Mouse (Mus musculus) right cerebral cortex, adult 2 months (tissue): ENCODE results near the gene Polr1e.
"Not testable (repeated sequence)": the region's sequence is repeated elsewhere in the genome, so short reads cannot be mapped to it uniquely, and the experiment has no call there.

Source experiments
- DNase-seq, 2 experiments: peaks; one replicate each; pipeline ENCODE4 v3.0.0; 2021 to 2022; ENCODE audit warnings: low spot score in 2 of 2

Polr1e gene

DNA sequence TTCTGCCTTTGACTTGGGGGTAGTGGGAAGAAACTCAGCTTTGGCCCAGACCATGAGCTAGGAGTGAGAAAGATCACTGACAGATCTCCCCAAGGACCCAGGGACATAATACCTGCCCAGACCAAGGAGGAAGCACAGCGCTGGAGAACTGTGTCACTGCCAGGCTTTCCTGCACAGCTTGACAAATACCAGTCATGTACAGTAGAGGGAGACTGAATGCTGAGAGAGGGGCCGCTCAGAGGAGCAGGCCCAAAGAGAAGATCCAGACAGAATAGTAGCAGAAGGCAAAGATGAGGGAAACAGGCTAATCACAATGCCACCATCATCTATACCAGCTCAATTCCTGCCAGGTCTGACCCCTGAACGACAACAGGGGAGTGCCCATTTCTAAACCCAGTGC, 36.5 kb downstream of the Polr1e start:
- peak in 1 of 2 experiments; percentile 15 for DNase-seq

DNA sequence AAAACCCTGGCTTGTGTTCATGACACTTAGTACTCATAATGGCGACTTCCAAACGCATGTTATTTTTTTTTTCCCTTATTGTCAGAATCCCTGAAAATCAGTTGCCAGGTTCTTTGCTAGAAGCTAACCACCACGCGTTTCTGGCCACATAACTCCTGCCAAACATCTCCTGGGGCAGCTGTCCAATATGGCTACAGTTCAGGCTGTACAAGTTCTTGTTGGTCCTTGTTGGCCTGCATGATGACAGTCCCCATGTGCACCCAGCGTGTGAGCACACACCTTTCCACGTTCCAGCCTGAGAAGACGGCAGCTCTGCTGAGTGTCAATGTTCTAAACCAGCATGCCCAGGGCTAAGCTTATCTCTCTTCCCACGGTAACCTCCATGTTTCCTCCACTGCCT, 37.1 kb downstream of the Polr1e start:
- DNase-seq = no peak

DNA sequence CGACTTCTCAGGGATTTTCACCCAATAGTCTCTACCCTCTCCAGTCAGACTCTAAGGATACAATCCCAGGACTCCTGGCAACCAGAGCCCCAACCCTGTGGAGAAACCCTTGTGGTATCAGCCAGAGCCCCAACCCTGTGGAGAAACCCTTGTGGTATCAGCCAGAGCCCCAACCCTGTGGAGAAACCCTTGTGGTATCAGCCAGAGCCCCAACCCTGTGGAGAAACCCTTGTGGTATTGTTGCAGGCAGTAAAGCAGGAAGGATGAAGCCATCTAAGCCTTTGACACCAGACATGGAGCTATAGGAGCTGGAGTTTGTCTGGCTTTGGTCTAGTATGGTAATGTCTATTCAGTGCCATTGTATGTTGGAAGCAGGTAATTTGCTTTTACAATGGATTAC, 45.5 kb downstream of the Polr1e start:
- not testable (repeated sequence) for DNase-seq

DNA sequence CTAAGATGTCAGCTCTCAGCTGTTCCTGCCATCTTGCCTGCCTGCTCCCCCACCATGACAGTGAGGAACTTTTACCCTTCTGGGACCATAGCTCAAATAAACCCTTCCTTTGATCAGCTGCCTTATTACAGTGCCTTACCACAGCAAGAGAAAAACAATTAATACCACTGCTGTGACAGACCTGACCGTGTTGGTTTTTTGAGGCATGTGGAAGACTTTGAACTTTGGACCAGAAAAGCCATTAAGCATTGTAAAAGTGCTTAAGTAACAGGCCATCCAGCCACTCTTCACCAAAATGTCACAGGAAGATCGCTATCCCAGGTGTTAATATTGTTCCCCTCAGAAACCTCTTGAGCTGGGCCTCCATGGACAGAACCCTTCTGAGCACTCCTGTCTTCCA, 46.2 kb downstream of the Polr1e start:
- DNase-seq = no peak

DNA sequence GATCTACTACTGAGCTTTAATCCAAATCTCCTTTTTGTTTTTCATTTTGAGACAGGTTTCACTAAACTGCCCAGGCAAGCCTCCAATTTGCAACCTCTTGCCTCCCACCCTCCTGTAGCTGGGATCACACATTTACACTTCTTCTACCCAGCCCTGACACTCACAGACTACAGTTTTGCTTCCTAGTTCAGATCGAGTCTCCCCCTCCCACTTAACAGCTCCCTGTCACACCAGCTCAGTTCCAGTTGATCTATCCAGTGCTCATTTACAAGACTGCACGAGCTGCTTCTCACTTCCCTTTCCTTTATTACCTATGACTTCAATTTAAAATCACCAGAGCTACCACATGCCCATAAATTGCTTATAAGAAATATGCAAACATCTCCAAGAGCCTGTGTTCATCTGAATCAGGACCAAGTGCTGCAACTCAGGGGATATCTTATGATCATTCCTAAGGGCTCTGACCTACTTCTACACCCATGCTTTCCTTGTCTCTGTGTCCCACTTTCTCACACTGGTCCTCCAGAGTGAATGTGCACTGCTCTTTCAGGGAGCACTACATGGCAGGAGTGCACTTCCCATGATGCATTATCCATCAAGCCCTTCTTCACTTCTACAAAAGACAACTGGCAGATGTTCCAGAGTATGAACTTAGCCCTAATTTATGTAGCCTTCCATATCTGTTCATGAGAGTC, 47.8 kb downstream of the Polr1e start:
- peak in 1 of 2 experiments; percentile 9 for DNase-seq

DNA sequence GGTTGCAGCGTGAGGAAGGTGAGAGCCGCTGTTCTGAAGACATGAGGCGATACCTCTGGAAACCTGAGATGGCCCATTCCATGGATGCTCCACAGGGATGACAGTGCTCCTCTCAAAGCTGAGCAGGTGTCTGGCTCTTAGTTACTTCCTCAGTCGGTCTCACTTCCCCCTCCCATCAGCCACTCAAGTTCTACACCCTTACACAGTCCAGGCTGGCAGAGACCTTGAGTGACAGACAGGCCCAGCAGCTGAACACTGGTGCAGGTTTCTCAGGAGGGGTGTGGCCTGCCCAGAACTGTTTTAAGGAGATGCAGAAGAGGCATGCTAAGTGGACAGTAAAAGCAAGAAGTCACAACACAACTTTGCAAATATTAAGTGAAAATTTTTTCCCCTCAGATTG, 49.4 kb downstream of the Polr1e start:
- DNase-seq = no peak

DNA sequence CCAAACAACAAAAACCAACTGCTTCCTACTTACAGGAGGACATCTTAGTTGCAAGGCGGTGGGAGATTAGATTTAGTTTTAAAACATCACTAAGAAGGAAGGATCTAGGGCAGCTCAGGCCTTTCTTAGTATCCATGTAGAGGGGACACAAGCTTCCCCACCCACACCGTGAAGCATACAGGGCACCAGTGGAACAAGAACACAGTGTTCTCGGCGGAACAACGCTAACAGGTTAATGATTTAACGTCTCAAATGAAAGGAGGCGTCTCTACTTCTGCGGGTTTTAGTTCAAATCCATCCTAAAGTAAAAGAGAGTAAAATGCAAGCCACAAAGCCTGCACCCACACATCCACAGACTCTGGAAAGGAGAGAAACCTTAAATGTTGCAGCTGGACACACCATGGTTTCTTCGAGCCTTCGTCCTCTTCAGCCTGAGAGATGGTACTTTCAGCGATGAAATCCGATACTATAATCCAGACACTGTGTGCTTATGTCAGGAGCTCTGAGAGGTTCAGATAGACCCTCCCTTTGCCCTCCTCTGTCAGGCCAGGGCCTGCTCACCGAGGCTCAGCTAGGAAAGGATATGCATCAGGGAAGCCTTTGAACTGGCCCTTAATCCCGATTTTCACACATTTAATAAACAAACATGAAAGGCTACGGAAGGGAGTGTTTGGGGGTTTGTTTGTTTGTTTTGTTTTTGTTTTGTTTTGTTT, 54.0 kb downstream of the Polr1e start:
- DNase-seq = no peak

DNA sequence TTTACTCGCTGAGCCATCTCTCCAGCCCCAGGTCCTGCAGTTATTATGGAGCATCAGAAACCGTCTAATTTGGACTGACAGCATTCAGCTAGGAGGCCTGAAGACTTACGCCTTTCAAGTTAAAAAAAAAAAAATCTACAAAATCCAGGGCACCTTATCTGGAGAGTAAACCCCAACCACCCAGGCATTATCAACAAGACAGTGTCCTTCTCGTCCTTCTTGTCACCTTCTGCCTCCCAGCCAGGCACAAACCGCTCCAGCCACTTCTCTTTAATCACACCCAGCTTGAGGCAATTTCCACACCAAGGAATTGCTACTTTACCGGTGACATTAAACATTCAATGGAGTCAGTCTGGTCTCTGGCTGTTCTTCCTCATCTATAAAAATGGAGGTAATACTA, 55.2 kb downstream of the Polr1e start:
- DNase-seq = no peak

DNA sequence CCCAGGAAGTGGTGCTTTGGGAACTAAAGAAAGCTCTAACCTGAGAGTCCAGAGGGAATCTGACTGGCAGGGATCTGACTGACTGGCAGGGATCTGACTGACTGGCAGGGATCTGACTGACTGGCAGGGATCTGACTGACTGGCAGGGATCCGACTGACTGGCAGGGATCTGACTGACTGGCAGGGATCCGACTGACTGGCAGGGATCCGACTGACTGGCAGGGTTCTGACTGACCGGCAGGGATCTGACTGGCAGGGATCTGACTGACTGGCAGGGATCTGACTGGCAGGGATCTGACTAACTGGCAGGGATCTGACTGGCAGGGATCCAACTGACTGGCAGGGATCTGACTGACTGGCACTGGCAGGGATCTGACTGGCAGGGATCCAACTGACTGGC, 62.7 kb downstream of the Polr1e start:
- not testable (repeated sequence) for DNase-seq

DNA sequence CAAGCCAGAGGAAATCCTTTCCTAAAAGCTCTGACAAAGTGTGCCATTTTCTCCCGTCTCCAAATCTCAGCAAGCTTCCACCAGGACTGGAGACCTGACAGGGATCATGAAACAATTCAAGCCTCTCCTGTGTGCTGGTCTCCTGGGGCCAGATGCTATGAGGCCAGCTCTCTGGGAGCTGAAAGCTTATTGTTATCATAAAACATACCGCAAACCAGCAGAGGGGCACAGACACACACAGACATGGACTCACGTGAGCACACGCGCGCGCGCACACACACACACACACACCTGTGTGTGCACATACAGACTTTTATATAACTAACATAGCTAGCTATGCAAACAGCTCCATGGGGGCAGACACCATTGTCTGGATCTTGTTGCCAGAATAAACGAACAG, 64.6 kb downstream of the Polr1e start:
- peak in 1 of 2 experiments; percentile 41 for DNase-seq

DNA sequence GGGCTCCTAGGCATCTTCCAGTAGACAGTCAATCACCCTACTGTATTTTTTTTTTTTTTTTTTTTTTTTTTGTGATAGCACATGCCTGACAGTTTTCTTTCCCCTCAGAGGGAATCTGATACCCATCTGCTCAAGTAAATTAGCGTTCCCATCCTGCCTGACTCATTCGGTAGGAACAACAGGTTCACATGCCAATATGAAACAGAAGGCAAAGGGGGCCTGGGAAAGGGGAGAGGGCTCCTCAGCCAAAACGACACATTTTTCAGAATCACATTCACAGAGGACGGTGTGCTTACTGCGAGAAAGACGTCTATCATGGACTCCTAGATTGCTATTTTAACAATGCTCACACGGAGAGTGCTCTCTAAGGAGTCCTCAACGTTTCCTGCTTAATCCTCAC, 65.1 kb downstream of the Polr1e start:
- peak; percentile 24 to 29 for DNase-seq

DNA sequence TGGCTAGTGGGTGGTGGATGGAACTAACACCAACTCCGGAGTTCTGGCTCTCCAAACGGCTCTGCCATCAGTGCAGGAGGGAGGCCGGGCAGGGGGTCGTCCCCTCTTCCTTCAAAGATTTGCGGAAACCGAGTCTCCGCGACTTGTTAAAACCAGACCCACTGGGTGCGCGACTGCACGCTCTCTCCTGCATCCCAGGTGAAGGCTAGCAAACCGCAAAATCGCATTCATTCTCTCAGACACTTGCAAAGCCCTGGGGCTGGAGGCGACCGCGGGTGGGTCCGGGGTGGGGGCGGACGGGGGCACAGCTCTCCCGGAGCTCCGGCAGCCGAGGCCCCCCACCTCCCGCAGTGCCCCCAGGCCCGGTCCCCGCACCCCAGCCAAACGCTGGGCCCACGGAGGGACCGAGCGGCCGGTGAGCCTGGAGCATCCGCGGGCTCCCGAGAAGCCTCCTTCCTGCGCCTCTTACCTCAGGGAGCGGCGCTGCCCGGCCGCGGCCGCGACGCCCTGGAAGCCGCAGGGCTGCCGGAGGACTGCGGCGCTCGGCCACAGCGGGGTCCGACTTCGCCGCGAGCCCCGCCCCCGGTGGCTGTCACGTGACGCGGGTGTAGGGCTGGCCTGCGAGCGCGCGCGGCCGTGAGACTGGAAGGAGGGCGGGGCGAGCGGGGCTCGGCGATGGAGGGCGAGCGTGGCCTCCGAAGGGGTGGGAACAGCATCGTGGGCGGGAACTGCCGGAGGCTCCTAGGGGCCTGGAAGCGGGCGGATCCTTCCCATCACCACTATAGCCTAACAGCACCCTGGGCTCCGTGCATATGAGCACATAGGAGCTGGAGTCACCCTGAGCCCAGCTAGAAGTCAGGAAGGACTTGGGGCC, 65.9 kb downstream of the Polr1e start, which contains the start of gene Fbxo10:
Fbxo10 (minus strand) TSS at position 584 of the 874 bp plus-strand sequence.
- peak; percentile 89 to 90 for DNase-seq

DNA sequence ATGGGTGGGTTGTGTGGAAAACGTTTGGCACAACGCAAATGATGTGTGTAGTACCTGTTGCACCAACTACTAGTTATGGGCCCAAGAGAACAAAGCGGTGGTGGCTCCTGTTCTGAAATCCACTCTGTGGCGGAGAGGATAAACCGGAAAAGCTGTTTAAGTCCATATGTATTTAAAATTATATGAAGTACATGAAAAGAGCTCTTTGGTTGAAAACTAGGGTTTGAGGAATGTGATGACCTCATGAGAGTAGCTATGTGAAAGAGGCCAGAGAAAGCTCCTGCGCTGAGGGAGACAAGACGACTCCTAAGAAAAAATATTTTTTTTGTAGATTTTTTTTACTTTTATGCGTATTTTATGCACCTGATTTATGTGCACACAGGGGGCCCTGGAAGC, 66.5 kb downstream of the Polr1e start:
- DNase-seq = no peak
